Mouse (Mus musculus): ENCODE data around the gene Kcnn3.

Gene Kcnn3

DNA sequence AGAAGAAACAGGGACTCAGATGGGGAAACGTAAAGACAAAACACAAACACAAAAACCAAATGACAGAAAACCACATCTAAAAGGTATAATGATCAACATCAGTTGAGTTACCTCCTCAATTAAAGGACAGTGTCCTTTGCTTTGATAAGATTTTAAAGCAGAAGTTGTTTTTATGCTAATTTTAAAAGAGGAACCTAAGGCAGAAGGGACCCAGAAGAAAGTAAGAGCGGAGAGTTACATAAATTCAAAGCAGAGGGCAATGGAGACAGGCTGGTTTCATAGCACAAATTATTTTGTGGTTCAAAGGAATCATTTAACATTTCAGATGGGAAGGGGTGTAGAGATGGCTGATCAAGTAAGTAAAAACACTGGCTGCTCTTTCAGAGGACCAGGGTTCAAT lies 97.4 kb downstream of the Kcnn3 start:
- DNase-seq (ENCODE audit: low spot score): no peak

DNA sequence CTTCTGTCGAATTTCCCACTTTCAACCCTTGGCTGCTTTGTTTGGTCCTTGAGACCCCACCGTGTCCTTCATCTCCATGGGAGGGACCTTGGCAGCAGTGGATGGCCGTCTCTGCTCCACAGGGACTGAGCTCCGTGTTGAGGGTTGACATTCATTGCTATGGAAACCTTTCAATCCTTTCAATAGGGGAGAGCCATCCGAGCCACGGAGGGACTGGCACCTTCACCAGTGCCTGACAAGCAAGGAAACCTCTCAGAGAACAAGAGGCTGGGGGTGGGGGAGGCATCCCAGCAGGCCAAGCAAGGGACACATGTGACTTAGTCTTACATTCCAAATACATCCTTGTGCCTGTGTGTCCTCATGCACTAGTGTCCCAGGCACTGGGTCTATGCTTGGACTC lies 102.9 kb downstream of the Kcnn3 start:
- DNase-seq (ENCODE audit: low spot score): no peak

DNA sequence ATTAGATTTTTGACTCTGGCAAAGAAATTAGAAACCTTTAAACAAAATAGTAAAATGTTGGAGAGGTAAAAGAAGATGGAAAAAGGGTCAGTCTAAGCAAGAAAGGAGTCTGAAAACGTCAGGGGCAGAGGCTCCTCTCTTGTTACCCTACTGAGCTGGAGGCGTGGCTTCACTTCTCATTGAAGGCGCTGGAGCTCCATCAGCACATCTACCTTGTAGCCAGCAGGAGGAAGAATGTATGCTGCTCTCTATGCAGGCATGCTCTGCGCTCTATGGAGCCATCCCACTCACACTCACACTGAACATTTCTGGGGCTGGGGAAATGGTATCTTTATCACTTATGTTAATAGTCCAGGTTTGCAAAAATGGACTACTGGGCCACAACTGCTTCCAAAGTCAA lies 103.6 kb downstream of the Kcnn3 start:
- no peak for DNase-seq (ENCODE audit: low spot score)

DNA sequence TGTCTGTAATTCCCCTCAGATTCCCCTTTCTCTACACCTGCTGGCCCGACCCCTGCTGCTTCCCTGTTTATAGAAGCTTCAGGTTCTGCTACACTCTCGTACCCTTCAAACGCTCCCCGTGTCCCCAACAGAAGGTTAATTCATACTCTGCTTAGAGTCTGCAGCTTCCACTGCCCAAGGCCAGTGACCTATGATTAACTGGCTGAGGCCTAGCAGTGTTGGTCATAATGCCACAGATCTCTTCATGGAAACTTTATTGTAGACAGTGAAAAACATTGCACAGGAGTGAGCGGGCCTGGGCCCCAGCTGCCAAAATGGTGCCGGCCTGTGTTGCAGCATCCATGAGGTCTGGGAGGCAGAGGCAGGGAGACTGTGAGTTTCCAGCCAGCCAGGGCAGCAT lies 104.0 kb downstream of the Kcnn3 start:
- no peak for DNase-seq (ENCODE audit: low spot score)

DNA sequence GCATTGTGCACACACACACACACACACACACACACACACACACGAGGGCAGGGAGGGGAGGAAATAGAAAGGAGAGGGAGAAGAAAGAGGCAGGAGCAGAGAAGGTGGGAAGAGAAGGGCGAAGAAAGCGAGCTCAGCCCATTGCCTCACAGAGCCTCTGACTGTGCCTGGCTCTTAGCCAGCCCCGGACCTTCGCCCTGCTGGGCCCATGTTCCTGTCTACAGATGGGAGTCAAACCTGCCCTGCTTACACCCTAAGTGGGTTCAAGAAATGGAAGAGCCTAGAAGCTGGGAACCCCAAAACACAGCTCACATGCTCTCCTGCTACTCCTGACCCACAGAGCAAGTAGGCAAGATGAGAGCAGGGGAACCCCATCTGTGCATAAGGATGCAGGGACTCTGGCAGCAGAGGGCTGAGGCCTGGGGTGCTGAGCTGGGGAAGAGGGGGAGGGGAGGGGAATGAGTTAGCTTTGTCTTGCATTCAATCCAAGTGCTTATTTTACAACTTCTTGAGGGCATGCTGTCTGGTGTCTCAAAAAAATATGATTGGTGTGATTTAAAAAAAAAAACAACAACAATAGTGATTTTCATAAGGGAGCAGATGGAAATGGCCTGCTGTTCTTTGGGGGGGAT lies 105.0 kb downstream of the Kcnn3 start:
- no peak for DNase-seq (ENCODE audit: low spot score)

DNA sequence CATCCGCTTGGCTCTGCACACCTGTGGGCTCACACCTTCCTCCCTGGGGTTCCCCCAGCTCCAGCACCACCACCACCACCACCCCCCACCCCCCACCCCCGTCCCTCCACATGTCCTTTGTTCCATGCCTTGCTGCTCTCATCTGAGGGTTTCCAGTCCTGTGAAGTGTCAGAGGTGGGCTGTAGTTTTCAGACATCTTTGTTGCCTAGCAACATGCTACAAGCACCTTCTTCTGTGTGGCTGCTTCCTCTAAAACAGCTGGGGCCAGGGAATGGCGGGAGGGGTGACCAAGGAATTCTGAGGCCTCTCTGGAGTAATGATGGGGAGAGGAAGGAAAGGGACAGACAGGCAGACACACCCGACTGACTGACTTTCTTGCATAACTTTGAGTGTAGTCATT lies 106.6 kb downstream of the Kcnn3 start:
- DNase-seq (ENCODE audit: low spot score): no peak

DNA sequence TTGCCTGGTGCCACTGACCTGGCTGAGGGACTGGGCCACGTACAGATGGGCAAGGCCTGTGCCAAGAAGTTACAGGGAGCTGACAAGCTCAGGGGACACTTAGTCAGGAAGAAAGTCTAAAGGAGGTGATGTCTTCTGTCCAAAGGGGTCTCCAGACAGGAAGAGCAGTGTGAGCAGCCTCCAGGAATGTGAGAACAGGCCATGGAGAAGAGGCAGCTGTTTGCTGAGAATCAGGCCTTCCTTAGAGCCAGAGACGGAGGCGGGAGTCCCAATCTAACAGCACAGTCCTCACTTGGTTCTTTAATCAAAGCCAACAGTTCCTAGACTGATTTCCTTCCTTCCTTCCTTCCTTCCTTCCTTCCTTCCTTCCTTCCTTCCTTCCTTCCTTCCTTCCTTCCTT lies 109.8 kb downstream of the Kcnn3 start:
- DNase-seq (ENCODE audit: low spot score): no peak

DNA sequence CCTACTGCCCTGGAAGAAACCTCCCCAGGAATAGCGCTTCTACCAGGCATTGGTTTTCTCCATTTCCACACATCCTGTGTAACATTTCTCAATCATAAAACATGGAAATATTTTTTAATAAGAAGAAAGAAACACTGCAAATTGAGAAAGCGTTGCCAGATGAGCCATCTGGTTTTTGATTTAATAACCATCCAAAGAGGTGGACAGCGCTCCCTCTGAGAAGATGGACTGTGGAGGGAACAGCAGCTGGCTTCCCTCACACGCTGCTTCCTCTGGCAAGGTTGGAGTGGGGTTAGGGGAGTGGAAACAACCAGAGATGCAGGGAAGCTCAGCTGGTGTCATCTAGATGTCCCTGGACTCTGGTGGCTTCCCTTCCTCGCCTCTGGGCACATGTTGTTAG lies 111.8 kb downstream of the Kcnn3 start:
- no peak for DNase-seq (ENCODE audit: low spot score)

DNA sequence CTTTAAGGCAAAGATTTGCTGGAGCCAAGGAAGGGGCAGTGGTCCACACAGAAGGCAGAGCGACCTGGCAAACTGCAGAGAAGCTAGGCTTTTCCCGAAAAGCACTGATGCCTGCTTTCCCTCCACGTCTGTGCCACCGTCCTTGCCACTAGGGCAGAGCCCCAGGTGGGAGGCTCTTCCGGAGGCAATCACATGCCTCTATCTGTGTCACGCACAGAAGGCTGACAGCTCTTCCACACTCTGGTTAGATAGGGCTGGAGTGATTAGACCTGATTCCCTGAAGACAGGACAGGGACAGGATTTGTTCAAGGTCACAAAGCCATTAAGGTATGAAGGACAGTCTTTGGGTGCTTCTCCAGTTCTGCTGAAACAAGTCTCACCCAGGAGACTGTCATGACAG lies 113.6 kb downstream of the Kcnn3 start:
- DNase-seq (ENCODE audit: low spot score): no peak

DNA sequence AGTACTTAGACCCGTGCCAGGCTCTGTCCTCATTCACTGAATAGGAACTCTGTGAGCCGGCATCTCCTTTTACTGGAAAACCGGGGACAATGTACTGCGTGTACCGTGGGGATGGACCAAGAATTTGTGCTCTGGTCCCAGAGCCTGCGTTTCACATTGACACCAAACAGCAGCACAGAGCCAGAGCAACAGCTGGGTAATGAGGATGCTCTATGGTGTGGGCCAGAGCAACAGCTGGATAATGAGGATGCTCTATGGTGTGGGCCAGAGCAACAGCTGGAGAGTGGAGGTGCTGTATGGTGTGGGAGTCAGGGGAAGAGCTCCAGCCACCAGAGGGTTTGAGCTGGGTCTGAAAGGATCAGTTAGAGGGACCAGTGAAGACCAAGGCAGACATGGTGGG lies 114.0 kb downstream of the Kcnn3 start:
- no peak for DNase-seq (ENCODE audit: low spot score)

DNA sequence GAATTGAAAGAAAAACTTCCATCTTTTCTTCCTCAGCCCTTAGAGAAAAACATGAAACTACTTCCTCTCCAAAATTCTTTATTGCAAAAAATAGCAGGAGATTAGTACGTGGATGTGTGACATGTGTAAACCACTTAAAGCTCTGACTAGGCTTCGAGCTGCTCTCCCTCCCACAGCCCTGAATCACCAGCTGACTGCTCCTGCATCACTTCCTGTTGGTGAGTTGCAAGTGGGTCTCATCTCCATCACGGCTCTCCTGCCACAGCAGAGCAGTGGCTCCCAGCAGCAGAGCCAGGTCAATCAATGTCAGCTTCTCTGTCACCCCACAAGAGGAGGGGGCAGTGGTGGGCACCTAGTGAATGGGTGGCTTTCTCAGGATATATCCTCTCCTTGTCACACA lies 120.8 kb downstream of the Kcnn3 start:
- no peak for DNase-seq (ENCODE audit: low spot score)

DNA sequence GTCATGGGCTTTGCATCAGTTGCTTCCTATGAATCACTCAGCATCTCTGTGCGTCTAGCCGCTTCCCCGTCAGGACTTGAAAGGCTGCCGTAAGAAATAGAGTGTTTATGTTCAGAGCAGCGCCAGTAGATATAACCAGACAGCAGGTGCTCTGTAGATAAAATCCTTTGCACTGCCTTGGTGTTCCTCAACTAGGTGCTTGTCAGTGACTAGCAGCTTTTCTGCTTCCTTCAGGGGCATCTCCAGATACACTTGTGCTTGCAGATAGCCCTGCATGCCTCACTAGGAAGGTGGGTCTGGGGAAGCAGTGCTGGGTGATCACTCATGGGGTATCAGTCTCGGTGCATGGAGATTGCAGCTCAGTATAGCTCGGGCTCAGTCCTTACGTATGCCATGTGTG lies 123.4 kb downstream of the Kcnn3 start:
- no peak for DNase-seq (ENCODE audit: low spot score)

DNA sequence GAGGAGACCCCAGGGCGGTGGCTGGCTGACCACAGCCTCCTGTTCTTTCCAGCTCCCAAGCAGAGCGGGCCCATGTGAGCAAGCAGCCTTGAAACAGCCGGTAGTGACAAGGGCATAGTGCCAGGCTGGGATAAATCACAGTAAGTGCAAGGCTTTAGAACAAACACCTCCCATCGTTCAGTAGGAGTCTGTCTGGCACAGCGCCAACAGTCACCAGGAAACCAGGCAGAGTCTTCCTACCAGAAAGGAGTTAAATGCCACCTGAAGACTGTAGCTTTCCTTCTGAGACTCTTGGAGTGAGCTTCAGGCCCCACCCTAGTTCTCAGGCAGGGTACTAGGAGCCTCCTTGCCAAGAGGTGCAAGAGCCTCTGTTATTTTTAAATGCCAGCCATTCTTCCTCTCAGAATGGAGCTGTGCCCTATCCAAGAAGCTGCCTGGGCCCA lies 126.9 kb downstream of the Kcnn3 start:
- DNase-seq (ENCODE audit: low spot score): peak; percentile 87

DNA sequence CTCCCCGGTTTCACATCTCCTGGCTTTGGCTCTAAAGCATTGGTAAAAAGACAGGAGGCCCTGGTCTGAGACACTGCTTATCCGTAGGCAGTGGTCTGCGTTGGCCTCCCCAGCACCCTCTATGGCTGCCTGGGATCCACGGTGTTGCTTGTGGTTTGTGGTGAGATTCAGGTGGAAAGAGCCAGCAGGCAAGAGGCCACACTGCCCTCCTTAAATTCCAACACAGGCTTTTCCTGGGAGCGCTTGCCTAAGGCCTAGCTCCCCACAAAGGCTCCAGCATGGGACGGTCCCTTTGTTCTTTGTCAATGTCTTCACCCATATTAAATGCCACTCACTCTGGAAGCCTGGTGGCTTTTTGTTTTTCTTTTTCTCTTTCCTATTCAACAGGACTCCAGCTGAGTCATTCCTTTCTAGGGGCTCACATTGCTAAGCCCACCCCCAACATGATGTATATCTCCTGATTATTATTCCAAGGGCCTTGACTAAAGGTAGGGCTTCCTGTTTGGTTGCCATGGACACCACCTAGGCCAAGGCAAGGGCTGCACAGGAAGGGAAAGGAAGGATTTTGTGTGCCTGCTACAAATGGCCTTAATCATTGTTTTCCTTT lies 127.4 kb downstream of the Kcnn3 start:
- no peak for DNase-seq (ENCODE audit: low spot score)

DNA sequence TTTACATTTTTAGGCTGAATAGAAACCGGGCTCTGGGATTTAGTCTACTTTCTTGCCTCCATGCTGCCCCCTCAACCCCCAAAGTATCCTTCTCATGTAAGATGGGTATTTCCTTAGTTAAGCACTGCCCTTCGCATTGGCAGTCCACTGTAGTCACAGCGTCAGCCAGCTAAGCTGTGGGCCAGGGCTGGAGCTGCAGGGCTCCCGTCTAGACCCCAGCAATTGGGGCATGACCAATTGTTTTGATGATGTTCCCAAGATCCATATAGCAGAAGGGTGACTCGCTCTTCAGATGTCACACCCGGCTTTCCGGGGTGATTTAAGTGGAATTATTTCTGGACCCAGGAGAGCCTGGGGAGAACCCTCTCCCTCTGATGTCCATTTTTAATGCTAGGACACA lies 129.9 kb downstream of the Kcnn3 start:
- no peak for DNase-seq (ENCODE audit: low spot score)

DNA sequence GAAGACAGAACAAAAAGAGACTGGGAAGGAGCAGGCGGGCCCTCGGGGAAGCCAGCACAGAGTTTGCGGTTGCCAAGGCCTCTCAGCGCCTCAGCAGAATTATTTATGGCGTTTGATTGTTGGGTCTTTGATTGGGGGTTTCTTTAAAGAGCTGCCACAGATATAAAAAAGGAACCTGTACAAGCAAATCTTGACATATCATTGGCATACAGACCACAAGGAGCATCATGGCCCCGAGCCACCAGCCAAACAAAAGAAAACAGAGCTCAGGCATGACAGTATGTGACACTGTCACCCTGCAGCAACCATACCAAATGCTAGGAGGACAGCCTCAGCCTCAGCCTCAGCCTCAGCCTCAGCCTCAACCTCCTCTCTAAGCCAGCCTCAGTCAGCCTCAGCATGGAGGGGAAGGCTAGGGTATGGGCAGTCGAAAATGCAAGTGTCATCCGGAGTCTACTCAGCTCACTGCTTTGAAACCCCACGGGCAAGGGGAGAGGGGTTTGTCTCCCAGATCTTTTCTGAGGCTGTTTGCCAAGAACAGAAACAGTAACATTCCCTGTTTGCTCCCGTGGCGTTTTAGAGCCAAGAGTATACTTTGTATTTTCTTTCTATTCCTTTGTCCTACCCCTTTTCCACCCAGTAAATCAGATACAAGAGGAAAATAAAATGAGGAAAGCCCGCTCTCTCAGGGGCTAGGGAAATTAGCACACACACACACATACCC lies 133.4 kb downstream of the Kcnn3 start:
- DNase-seq (ENCODE audit: low spot score): no peak

DNA sequence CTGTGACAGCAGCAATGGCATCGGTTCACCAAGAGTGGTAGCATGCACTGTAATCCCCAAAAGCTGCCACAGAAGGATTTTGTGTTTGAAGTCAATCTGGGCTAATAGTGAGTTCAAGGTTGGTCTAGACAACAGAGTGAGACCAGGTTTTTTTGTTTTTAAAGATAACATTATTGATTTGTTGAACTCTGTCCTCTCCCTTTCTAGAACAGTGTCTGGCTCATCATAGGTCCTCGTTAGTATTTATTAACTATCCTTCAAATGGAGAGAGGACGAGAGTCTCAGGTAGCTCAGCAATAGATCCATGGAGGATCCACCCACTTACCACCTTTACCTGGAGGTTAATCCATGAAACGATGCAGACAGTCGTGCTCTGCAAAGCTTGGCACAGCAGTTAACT lies 137.1 kb downstream of the Kcnn3 start:
- DNase-seq (ENCODE audit: low spot score): no peak

DNA sequence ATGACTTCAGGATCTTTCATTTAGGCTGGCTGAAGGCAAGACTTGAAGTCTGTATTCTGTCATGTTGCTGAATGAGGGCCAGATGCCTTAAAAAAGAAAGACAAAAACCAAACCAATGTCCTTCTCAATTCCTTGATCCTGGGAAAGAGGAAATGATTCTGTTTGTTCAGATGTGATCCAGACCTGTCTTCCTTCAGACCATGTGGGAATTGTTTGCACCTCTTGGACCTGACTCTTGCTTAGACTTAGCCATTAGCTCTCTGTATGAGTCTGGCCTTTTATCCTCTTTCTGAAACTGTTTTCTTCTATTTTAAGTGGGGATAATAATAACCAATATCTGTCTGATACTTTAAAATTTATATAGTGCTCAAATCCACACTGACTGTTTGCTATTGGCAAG lies 138.5 kb downstream of the Kcnn3 start:
- DNase-seq (ENCODE audit: low spot score): no peak

DNA sequence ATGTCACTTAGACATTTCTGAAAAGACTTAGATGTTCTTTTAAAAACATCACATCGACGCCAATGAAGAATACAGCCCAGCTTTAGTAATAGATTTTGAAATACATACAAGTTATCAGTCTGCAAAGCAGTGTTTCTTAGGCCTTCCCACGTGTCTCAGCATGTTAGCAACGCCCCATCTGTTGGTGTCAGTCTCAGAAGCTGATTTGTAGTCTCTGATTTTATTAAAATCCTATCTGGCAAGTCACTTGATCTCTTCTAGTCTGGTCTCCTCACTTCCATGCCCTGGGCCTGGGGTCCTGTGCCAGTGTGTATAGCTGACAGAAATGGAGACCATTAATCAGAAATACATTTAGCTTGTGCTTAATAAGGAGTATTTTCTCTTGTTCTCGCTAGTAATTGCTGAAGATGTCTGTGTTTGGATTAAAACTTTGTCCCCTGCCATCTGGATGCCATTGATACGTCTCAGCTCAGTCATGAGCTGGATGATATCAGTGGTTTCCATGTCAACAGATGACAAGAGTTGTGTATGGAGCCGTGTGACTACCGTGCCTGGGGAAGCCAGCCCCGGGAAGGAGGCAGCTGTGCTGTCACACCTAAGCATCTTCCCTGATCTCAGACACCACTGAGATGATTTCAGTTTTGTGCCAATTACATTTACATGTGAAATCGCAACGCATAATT lies 140.1 kb downstream of the Kcnn3 start:
- DNase-seq (ENCODE audit: low spot score): no peak

DNA sequence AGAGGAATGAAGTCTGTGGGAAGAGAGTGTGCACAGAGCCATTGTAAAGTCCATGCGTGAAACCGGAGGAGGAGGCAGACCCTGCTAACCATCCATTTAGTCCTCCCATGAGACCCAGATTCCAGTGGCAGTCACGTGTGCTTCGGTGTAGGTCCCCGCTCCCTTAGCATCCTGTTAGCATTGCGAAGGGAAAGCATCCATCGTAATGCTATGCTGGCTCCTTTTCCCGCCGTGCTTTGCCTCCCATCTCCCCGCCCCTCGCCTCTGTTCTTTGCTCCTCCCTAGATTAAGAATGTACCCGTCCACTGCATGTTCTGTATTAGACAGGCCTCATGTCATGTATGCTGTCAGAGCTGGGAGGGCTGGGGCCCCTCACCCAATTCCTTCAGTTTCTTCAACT lies 144.8 kb downstream of the Kcnn3 start:
- no peak for DNase-seq (ENCODE audit: low spot score)

DNA sequence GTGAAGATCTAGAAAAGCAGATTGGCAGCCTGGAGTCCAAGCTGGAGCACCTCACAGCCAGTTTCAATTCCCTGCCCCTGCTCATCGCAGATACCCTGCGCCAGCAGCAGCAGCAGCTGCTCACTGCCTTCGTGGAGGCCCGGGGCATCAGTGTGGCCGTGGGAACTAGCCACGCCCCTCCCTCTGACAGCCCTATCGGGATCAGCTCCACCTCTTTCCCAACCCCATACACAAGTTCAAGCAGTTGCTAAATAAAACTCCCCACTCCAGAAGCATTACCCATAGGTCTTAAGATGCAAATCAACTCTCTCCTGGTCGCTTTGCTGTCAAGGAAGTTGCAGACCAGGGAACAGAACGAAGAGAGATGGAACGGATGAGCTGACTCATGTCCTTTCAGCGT lies 147.2 kb downstream of the Kcnn3 start:
- DNase-seq (ENCODE audit: low spot score): no peak

DNA sequence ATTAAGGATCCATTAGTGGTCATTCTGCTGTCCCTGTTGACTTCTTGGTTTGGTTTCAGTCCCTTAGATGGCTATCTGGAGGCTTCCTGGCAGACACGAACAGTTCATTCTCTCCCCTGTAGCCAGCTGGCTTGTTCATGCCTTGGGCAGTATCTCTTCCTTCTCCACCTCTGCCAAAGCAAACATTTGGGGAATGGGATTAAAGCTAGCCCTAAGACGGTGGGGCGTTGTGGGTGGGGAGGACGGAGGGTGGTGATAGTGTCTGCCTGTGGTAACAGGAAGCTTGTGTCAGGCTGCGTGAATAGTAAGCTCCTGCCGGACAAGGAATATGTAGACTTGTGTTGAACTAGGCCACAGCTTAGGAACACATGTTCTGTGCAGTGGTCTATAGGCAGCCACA lies 151.4 kb downstream of the Kcnn3 start:
- no peak for DNase-seq (ENCODE audit: low spot score)

All from testis, postnatal 10 days (tissue).